Mouse (Mus musculus) liver, adult 2 months (tissue): ENCODE results near the gene Trim10.

Experiments
- CTCF ChIP-seq: fragments of 200-500 bp; IDR thresholded peaks from 2 replicates; pipeline ENCODE4 v1.5.1; 2011; ENCODE audit warnings: low read depth, low read length, control low read depth
- POLR2A ChIP-seq: fragments of 200-500 bp; IDR thresholded peaks from 2 replicates; pipeline ENCODE4 v1.6.1; 2011; ENCODE audit warnings: low read length, control low read depth; ENCODE audit not compliant: insufficient read depth; ENCODE audit errors: extremely low read depth

GRCm38 (mm10) chr17:36893387-36893786 lies 24.0 kb downstream of the Trim10 start:
- TF ChIP-seq POLR2A (no peak), CTCF (no peak)
